Mouse (Mus musculus) limb, embryonic 12.5 days (tissue): ENCODE measurements around the gene Arhgef1. TPM values are rescaled to one million over a fixed set of nuclear protein-coding genes. Genes with fewer than 3 reads are reported as not detected.

ENCODE experiments used
- ATAC-seq: fragments of 200-750 bp; cut with Nextera tagmentation; 2 replicates; pipeline ENCODE4 v1.8.0; 2017; ENCODE audit warnings: low read depth, moderate TSS enrichment; ENCODE audit not compliant: insufficient number of reproducible peaks, insufficient read depth, low FRiP score, low TSS enrichment
- H3K27ac ChIP-seq: fragments of 300-500 bp; sonication (generic); 2 replicates; pipeline ENCODE4 v1.5.1; 2016; ENCODE audit warnings: mild to moderate bottlenecking, moderate library complexity
- H3K27me3 ChIP-seq: fragments of 300-500 bp; sonication (generic); 2 replicates; pipeline ENCODE4 v1.6.1; 2016; ENCODE audit warnings: mild to moderate bottlenecking, moderate library complexity
- H3K36me3 ChIP-seq: fragments of 300-500 bp; sonication (generic); 2 replicates; pipeline ENCODE4 v1.6.1; 2016; ENCODE audit warnings: mild to moderate bottlenecking, moderate library complexity
- H3K4me1 ChIP-seq: fragments of 300-500 bp; sonication (generic); replicated peaks from 2 replicates; pipeline ENCODE4 v1.6.1; 2016
- H3K4me2 ChIP-seq: fragments of 300-500 bp; sonication (generic); 2 replicates; pipeline ENCODE4 v1.6.1; 2016; ENCODE audit warnings: mild to moderate bottlenecking, moderate library complexity
- H3K4me3 ChIP-seq: fragments of 300-500 bp; sonication (generic); replicated peaks from 2 replicates; pipeline ENCODE4 v1.5.1; 2016; ENCODE audit warnings: mild to moderate bottlenecking
- H3K9ac ChIP-seq: fragments of 300-500 bp; sonication (generic); replicated peaks from 2 replicates; pipeline ENCODE4 v1.6.1; 2016; ENCODE audit warnings: mild to moderate bottlenecking, moderate library complexity
- H3K9me3 ChIP-seq: fragments of 300-500 bp; sonication (generic); 2 replicates; pipeline ENCODE4 v1.6.1; 2016; ENCODE audit warnings: mild to moderate bottlenecking, moderate library complexity
- WGBS: fragments of 180-500 bp; shearing (Covaris S2); methylation state at CpG from one replicate; pipeline ENCODE4 v1.1.7; 2016; 5-methylcytosine and 5-hydroxymethylcytosine counted together
- polyA plus RNA-seq: library from polyadenylated mRNA; unstranded; fragments of >200 nt; fragmentation: Nextera tagmentation; extraction: Ambion mirVana; gene quantifications from 2 replicates; pipeline ENCODE4 v1.2.1, GENCODE M21; 2016

The Arhgef1 gene
- polyA plus RNA-seq = 119 and 126 TPM in 2 replicates

GRCm38 (mm10) chr7:24902630-24903443, at the start of gene Arhgef1:
Gene Arhgef1 (plus strand): TSS chr7:24902912.
- WGBS = 7% methylated on average over 52 of the region's 68 CpGs
- Histone ChIP-seq H3K4me2 (peak within 1 kb of the TSS; percentile 88), H3K9ac (peak within 1 kb of the TSS; percentile 83), H3K36me3 (peaks cover 3% of the 10 kb centered on the region; the same call in 1 of the 2 replicates), H3K27me3 (no peaks in the 10 kb centered on the region), H3K4me1 (peaks cover 46% of the 10 kb centered on the region), H3K27ac (peak within 1 kb of the TSS; percentile 86), H3K4me3 (peak within 1 kb of the TSS; percentile 74), H3K9me3 (no peaks in the 10 kb centered on the region)
- no peak for ATAC-seq

GRCm38 (mm10) chr7:24853233-24853563, 49.5 kb upstream of the Arhgef1 start:
- 0 out of 2 replicates have a peak overlapping the region, but pooled peaks have one; percentile 56 for H3K27ac ChIP-seq
- no peaks in the 10 kb centered on the region for H3K27me3 ChIP-seq
- ATAC-seq = no peak
- H3K9me3 ChIP-seq = no peaks in the 10 kb centered on the region
- no peaks in the 10 kb centered on the region for H3K36me3 ChIP-seq
- H3K4me1 ChIP-seq = no peaks in the 10 kb centered on the region; the same call in 1 of the 2 replicates
- no peak overlapping the region for H3K4me3 ChIP-seq
- no peak overlapping the region for H3K9ac ChIP-seq
- no peak overlapping the region for H3K4me2 ChIP-seq

- no peaks in the 10 kb centered on the region for H3K36me3 ChIP-seq
- no peaks in the 10 kb centered on the region for H3K27me3 ChIP-seq
- H3K4me3 ChIP-seq = no peak overlapping the region
- ATAC-seq = no peak
- no peaks in the 10 kb centered on the region; the same call in 1 of the 2 replicates for H3K4me1 ChIP-seq
- peak overlapping the region; percentile 24; the same call in 1 of the 2 replicates for H3K4me2 ChIP-seq
- WGBS = 33% methylated on average over 7 of the region's 7 CpGs
- H3K9me3 ChIP-seq = no peaks in the 10 kb centered on the region
- H3K9ac ChIP-seq = peak overlapping the region; percentile 24
- H3K27ac ChIP-seq = peak overlapping the region; percentile 56; the same call in 1 of the 2 replicates
These were observed 49.0 kb upstream of the Arhgef1 start for GRCm38 (mm10) chr7:24853695-24854094.

- Histone ChIP-seq H3K27ac (no peak overlapping the region), H3K4me1 (no peaks in the 10 kb centered on the region; the same call in 1 of the 2 replicates), H3K9ac (no peak overlapping the region), H3K9me3 (no peaks in the 10 kb centered on the region), H3K36me3 (no peaks in the 10 kb centered on the region), H3K27me3 (no peaks in the 10 kb centered on the region), H3K4me2 (no peak overlapping the region), H3K4me3 (no peak overlapping the region)
- WGBS = 60% methylated on average over 6 of the region's 6 CpGs
- no peak for ATAC-seq
These were observed 46.1 kb upstream of the Arhgef1 start for GRCm38 (mm10) chr7:24856460-24857120.

- no peaks in the 10 kb centered on the region for H3K27me3 ChIP-seq
- WGBS = 66% methylated on average over 5 of the region's 5 CpGs
- H3K9ac ChIP-seq = no peak overlapping the region
- H3K4me1 ChIP-seq = no peaks in the 10 kb centered on the region
- H3K27ac ChIP-seq = no peak overlapping the region
- ATAC-seq = no peak
- H3K9me3 ChIP-seq = no peaks in the 10 kb centered on the region
- H3K36me3 ChIP-seq = no peaks in the 10 kb centered on the region
- H3K4me3 ChIP-seq = no peak overlapping the region
- H3K4me2 ChIP-seq = no peak overlapping the region
These were observed 43.5 kb upstream of the Arhgef1 start for GRCm38 (mm10) chr7:24859234-24859633.

- no peak for ATAC-seq
- 88% methylated on average over 7 of the region's 7 CpGs for WGBS
These were observed 40.8 kb upstream of the Arhgef1 start, which contains the start of gene Gm9844 for GRCm38 (mm10) chr7:24861913-24862312. Gene Gm9844 (plus strand): TSS chr7:24862213.

GRCm38 (mm10) chr7:24862853-24863252, 39.9 kb upstream of the Arhgef1 start:
- Histone ChIP-seq H3K4me2 (no peak overlapping the region), H3K9me3 (no peaks in the 10 kb centered on the region), H3K27me3 (0 out of 2 replicates have a peak, but pooled peaks cover 5% of the 10 kb centered on the region), H3K4me3 (no peak overlapping the region), H3K9ac (no peak overlapping the region), H3K27ac (no peak overlapping the region), H3K36me3 (no peaks in the 10 kb centered on the region), H3K4me1 (no peaks in the 10 kb centered on the region)
- 87% methylated on average over 4 of the region's 4 CpGs for WGBS
- no peak for ATAC-seq

More at GRCm38 (mm10) chr7:24861913-24862312, 40.8 kb upstream of the Arhgef1 start, which contains the start of gene Gm9844:
- no peak within 1 kb of the TSS for H3K4me2 ChIP-seq
- H3K36me3 ChIP-seq = no peaks in the 10 kb centered on the region
- H3K4me3 ChIP-seq = no peak within 1 kb of the TSS
- H3K4me1 ChIP-seq = no peaks in the 10 kb centered on the region
- 0 out of 2 replicates have a peak, but pooled peaks cover 5% of the 10 kb centered on the region for H3K27me3 ChIP-seq
- no peak within 1 kb of the TSS for H3K27ac ChIP-seq
- no peak within 1 kb of the TSS for H3K9ac ChIP-seq
- H3K9me3 ChIP-seq = no peaks in the 10 kb centered on the region

DNA sequence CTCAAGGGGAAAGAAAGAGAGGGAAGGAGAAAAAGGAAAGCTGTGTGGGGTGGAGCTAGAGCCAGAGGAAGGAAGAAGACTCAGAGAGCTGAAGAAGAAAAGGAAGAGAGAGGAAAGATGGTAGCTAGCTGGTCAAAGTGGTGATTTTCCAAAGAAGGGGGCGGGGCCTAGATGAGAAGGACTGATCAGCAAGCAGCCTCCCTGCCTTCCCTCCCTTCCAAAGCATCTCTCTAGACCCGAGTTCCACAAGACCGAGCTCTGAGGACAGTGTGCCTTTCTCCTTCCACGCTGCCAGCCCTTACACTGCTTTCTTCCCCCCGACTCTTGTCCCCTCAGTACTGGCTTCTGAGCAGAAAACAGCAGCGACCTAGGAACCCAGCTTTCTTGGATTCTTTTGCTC, 38.6 kb upstream of the Arhgef1 start:
- Histone ChIP-seq H3K4me3 (no peak overlapping the region), H3K4me1 (no peaks in the 10 kb centered on the region), H3K27me3 (peaks cover 11% of the 10 kb centered on the region; the same call in 1 of the 2 replicates), H3K36me3 (no peaks in the 10 kb centered on the region), H3K9ac (no peak overlapping the region), H3K27ac (no peak overlapping the region), H3K9me3 (no peaks in the 10 kb centered on the region), H3K4me2 (no peak overlapping the region)
- no peak for ATAC-seq
- WGBS = 36% methylated on average over 6 of the region's 6 CpGs

GRCm38 (mm10) chr7:24869080-24869479, 33.6 kb upstream of the Arhgef1 start:
- Histone ChIP-seq H3K27me3 (peaks cover 24% of the 10 kb centered on the region), H3K36me3 (no peaks in the 10 kb centered on the region), H3K9ac (no peak overlapping the region), H3K4me3 (no peak overlapping the region), H3K27ac (no peak overlapping the region), H3K9me3 (peaks cover 7% of the 10 kb centered on the region; the same call in 1 of the 2 replicates), H3K4me2 (no peak overlapping the region), H3K4me1 (no peaks in the 10 kb centered on the region)
- WGBS = 64% methylated on average over 17 of the region's 17 CpGs
- ATAC-seq = no peak

GRCm38 (mm10) chr7:24869532-24870165, 33.1 kb upstream of the Arhgef1 start, which contains the start of the genes Lypd4 and Dmrtc2:
Gene Lypd4 (minus strand): TSS chr7:24869941.
Gene Dmrtc2 (plus strand): TSS chr7:24870057.
- no peak within 1 kb of the TSS for H3K27ac ChIP-seq
- no peak within 1 kb of the TSS for H3K4me3 ChIP-seq
- WGBS = 47% methylated on average over 41 of the region's 41 CpGs
- H3K9me3 ChIP-seq = peaks cover 7% of the 10 kb centered on the region; the same call in 1 of the 2 replicates
- ATAC-seq = no peak
- no peaks in the 10 kb centered on the region for H3K4me1 ChIP-seq
- H3K27me3 ChIP-seq = peaks cover 24% of the 10 kb centered on the region
- H3K4me2 ChIP-seq = no peak within 1 kb of the TSS
- no peak within 1 kb of the TSS for H3K9ac ChIP-seq
- no peaks in the 10 kb centered on the region for H3K36me3 ChIP-seq

- 43% methylated on average over 3 of the region's 3 CpGs for WGBS
- H3K4me3 ChIP-seq = no peak overlapping the region
- H3K9me3 ChIP-seq = no peaks in the 10 kb centered on the region
- no peaks in the 10 kb centered on the region for H3K36me3 ChIP-seq
- no peak overlapping the region for H3K27ac ChIP-seq
- H3K9ac ChIP-seq = no peak overlapping the region
- H3K27me3 ChIP-seq = no peaks in the 10 kb centered on the region; the same call in 1 of the 2 replicates
- H3K4me2 ChIP-seq = no peak overlapping the region
- ATAC-seq = no peak
- peaks cover 15% of the 10 kb centered on the region; the same call in 1 of the 2 replicates for H3K4me1 ChIP-seq
These were observed 25.1 kb upstream of the Arhgef1 start for GRCm38 (mm10) chr7:24877588-24877987.
